Mouse (Mus musculus): ENCODE results near the gene Kcnj12. TPM values are rescaled to one million over a fixed set of nuclear protein-coding genes. Genes with fewer than 3 reads are reported as not detected.

The Kcnj12 gene
- total RNA-seq (2023): not detected

GRCm38 (mm10) chr11:61022550-61023391, at the start of gene Kcnj12:
TSS of gene Kcnj12 (plus strand) at chr11:61022564.

Other genes with a start within 250 kb of the Kcnj12 start
- 10 to 100 TPM; 23.1 to 25.3 TPM for gene Top3a, start 245.2 kb upstream of the Kcnj12 start, total RNA-seq (2023)
- gene Smcr8, start 245.0 kb upstream of the Kcnj12 start, total RNA-seq (2023): 10 to 100 TPM; 80.7 to 87.2 TPM
- gene Shmt1, start 210.8 kb upstream of the Kcnj12 start, total RNA-seq (2023): 1 to 10 TPM; 8.6 to 9.2 TPM
- 10 to 100 TPM; 16.1 to 17.1 TPM for gene Dhrs7b, start 191.9 kb upstream of the Kcnj12 start, total RNA-seq (2023)
- gene Tmem11, start 143.3 kb upstream of the Kcnj12 start, total RNA-seq (2023): 10 to 100 TPM; 27.8 to 28.8 TPM
- 10 to 100 TPM in 1 of 2 experiments, 1 to 10 TPM in 1; 9.5 to 10.5 TPM for gene Natd1, start 107.8 kb upstream of the Kcnj12 start, total RNA-seq (2023)
- 10 to 100 TPM; 33.9 to 35.5 TPM for gene Map2k3, start 90.5 kb upstream of the Kcnj12 start, total RNA-seq (2023)
- gene Tnfrsf13b, start 104.2 kb downstream of the Kcnj12 start, total RNA-seq (2023): 10 to 100 TPM; 10.9 to 11.9 TPM
- gene Usp22, start 152.5 kb downstream of the Kcnj12 start, total RNA-seq (2023): 10 to 100 TPM; 91.6 to 93.6 TPM
- gene Aldh3a1, start 185.0 kb downstream of the Kcnj12 start, total RNA-seq (2023): not detected
- 10 to 100 TPM; 57.3 to 57.6 TPM for gene Aldh3a2, start 244.9 kb downstream of the Kcnj12 start, total RNA-seq (2023)